Mouse (Mus musculus): Measurements from ENCODE around the gene Pogk. TPM values are rescaled to one million over a fixed set of nuclear protein-coding genes. Genes with fewer than 3 reads are reported as not detected.

The Pogk gene
- total RNA-seq (2021), result 10 to 100 TPM; 29.7 to 36.1 TPM
- long read RNA-seq, experiment 1, full-length matches to known transcripts, result 3 of 5 reads
- long read RNA-seq, experiment 1, partial matches to known transcripts, result 0 of 5 reads
- long read RNA-seq, experiment 1, other reads (novel, unspliced or antisense), result 2 of 5 reads
- long read RNA-seq, experiment 2, full-length matches to known transcripts, result 2 of 3 reads
- long read RNA-seq, experiment 2, partial matches to known transcripts, result 0 of 3 reads
- long read RNA-seq, experiment 2, other reads (novel, unspliced or antisense), result 1 of 3 reads

DNA sequence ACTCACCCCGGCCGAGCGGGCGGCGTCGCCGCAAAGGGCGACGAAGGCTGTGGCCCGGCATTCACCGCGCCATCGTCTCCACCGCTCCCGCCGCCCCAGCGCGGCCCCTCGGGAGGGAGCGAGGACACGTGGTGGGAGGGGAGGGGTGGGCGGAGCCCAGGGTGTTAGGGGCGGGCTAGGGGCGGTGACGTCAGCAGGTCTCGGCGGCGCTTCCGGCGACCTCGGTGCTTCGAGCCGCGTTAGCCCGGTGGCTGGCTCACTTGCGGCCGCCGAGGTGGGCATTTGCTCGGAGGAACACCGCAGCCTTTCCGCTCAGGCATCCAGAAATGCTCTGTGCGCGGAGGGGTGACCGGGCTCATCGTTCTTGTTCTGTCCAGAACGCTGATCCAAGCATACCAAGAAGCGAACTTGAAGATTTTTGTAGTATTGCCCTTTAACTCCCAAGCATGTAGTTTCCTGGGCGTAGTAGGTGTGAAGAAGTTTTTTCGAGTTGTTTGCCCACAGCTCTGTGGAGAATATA, at the start of gene Pogk:
Gene Pogk, minus strand, starts transcription at position 163 of the 520 bp plus-strand sequence.
- peak; percentile 62 to 74 for DNase-seq (ENCODE audit: low spot score in 2 of 2)
- no peak for TF ChIP-seq CTCF (conservative IDR thresholded peaks at IDR 0.05)
- peak within 1 kb of the TSS; percentile 86 for H3K27ac ChIP-seq
- peak within 1 kb of the TSS; percentile 74 for H3K4me3 ChIP-seq

DNA sequence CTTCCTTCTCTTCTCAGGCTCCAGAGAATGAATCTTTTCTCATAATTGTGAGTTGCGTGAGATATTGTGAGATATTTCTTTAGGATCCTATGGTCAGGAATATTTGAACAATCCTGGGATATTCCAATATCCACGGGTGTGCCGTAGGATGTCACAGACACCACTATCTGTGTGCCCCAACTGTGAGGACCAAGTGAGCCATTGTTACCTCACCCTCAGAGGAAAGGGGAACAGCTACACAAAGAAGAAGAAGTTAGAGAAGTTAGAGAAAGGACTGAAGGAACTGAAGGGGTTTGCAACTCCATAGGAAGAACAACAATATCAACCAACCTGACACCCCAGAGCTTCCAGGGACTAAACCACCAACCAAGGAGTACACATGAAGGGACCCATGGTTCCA, 32.3 kb upstream of the Pogk start:
- no peak for DNase-seq (ENCODE audit: low spot score in 2 of 2)
- no peak for TF ChIP-seq CTCF (conservative IDR thresholded peaks at IDR 0.05)
- no peak overlapping the region for H3K27ac ChIP-seq
- no peak overlapping the region for H3K4me3 ChIP-seq

GRCm38 (mm10) chr1:166439426-166439825, 29.8 kb upstream of the Pogk start:
- Histone ChIP-seq H3K27ac (no peak overlapping the region), H3K4me3 (no peak overlapping the region)
- no peak for DNase-seq (ENCODE audit: low spot score in 2 of 2)
- TF ChIP-seq CTCF (conservative IDR thresholded peaks at IDR 0.05), result no peak

DNA sequence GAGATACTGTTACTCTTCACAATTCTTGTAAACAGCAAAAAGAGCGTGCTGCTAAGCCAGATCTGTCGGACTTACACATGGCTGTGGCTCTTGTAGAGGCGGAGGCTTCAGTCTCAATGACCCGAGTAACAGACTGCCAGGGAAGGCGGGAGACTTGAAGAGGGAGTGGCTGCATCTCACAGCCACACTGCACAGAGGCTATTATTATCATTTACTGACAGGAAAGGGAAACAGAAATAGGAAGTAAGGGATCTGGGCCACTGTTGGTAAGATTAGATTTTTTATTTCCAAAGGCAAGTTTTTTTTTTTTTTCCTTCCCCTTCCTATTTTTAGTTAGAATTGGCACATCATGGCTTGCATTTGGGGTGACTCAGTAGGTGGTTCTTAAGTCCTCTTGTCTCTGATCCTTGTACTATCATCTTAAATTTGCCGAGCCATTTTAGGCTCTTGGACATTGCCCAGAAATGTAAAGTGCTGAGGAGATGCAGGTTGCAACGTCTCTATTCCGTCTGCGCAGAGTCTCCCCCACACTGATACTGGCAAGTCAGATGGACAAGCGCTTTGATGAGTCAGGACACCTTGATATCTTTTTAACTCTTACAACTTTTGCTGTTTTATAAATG, 20.3 kb upstream of the Pogk start:
- no peak for TF ChIP-seq CTCF (conservative IDR thresholded peaks at IDR 0.05)
- DNase-seq (ENCODE audit: low spot score in 2 of 2), result no peak
- Histone ChIP-seq H3K4me3 (no peak overlapping the region), H3K27ac (no peak overlapping the region)

DNA sequence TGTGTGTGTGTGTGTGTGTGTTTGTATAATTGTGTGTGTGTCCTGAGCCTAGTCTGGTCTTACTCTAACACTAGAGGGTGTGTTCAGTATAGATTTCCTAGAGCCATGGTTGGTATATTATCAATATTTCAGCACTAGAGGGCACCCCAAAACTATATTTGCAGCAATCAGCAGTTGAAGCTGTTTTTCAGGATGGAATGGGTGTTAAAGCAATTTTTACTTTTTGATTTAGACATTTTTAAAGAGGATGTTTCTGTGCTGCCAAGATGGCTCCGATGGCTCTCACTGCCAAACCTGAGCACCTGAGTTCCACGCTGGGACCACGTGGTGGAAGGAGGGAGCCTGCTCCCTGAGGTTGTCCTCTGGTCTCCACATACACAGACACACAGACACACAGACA, 19.4 kb upstream of the Pogk start:
- Histone ChIP-seq H3K27ac (no peak overlapping the region), H3K4me3 (no peak overlapping the region)
- peak; percentile 74 for TF ChIP-seq CTCF (conservative IDR thresholded peaks at IDR 0.05)
- DNase-seq (ENCODE audit: low spot score in 2 of 2), result peak; percentile 52 to 56

DNA sequence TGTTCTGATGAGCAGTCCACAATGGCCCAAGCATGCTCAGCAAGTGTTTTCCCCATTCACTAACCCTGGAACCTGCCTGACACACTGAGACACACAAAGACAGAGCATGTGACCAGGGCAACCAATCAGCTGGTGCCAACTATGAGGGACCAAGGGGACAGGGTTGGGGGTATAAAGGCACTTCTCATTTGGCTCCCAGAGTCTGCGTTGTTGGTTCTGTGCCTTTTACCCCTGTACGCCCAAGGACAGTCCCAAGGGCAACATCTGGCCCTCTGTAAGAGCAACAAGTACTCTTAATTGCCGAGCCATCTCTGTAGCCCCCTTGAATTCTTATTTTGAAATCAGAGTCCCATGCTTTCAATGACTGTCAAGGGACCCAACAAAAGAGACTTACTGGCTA, 2.6 kb upstream of the Pogk start:
- DNase-seq (ENCODE audit: low spot score in 2 of 2), result no peak
- Histone ChIP-seq H3K27ac (no peak overlapping the region), H3K4me3 (no peak overlapping the region)
- no peak for TF ChIP-seq CTCF (conservative IDR thresholded peaks at IDR 0.05)

- no peak for DNase-seq (ENCODE audit: low spot score in 2 of 2)
- H3K27ac ChIP-seq, result no peak overlapping the region
- no peak overlapping the region for H3K4me3 ChIP-seq
- no peak for TF ChIP-seq CTCF (conservative IDR thresholded peaks at IDR 0.05)
Measured at GRCm38 (mm10) chr1:166411541-166411940, 1.9 kb upstream of the Pogk start.

GRCm38 (mm10) chr1:166409177-166409700, 424 bp downstream of the Pogk start:
- no peak for TF ChIP-seq CTCF (conservative IDR thresholded peaks at IDR 0.05)
- H3K4me3 ChIP-seq, result peak overlapping the region; percentile 74
- peak overlapping the region; percentile 86 for H3K27ac ChIP-seq
- DNase-seq (ENCODE audit: low spot score in 2 of 2), result no peak

DNA sequence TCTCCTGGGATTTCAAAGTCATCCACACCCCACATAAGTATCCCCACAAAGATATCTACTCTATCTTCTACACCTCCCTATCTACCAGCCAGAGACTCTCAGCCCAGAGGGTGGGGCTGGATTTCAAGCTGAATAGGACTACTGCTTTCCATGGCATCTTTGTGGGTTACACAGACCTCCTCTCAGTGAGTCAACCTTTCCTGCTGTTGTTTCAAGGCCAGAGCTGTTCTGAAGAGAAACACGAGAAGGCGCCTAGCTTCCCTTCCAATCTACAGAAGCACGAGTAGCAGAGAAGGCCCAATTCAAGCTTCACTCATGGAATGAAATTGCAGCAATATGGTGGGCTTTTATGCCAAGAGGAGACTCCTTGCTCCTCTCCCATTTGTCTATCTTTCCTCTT, 5.8 kb downstream of the Pogk start:
- no peak for TF ChIP-seq CTCF (conservative IDR thresholded peaks at IDR 0.05)
- H3K27ac ChIP-seq, result no peak overlapping the region
- no peak overlapping the region for H3K4me3 ChIP-seq
- DNase-seq (ENCODE audit: low spot score in 2 of 2), result no peak

DNA sequence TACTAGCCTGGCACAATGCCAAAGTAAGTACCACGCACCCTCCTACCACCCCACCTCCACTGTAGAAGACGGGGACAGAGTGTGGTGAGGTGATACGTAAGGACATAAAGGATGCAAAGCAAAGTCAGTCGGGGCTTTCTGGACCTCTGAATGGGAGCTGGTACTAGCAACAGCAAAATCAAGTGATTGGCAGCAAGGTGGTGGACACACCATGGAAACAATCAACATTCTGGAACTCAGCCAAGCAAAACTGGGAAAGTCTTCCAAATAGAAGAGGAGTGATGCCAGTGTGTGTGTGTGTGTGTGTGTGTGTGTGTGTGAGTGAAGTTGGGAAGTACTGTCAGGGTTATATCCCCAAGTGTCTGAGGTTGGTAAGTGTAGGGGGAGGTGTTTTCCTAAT, 7.7 kb downstream of the Pogk start:
- TF ChIP-seq CTCF (conservative IDR thresholded peaks at IDR 0.05), result no peak
- 0 out of 2 replicates have a peak overlapping the region, but pooled peaks have one; percentile 39 for H3K27ac ChIP-seq

DNA sequence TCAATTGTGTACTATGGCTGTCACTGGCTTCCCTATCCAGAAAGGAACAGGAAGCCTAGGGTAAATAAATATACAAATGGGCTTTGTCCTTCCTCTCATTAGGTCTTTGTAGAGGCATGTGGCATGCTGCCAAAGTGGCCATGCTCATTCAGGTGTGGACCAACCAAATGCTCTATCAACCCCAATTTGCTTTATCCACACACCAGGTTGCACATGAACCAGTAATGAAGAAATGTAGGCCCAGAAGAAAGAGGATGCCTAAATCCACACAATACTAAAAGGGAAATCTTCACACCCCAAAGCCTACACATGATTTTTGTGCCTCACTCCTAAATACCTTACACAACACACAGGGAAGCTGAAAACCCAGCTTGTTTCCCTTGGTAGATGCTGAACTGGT, 8.2 kb downstream of the Pogk start:
- H3K27ac ChIP-seq, result peak overlapping the region; percentile 39; the same call in 1 of the 2 replicates
- TF ChIP-seq CTCF (conservative IDR thresholded peaks at IDR 0.05), result no peak
- no peak overlapping the region for H3K4me3 ChIP-seq
- no peak for DNase-seq (ENCODE audit: low spot score in 2 of 2)

More for the DNA sequence above, 7.7 kb downstream of the Pogk start:
- H3K4me3 ChIP-seq, result no peak overlapping the region
- peak; percentile 42 to 46 for DNase-seq (ENCODE audit: low spot score in 2 of 2)

- TF ChIP-seq CTCF (conservative IDR thresholded peaks at IDR 0.05), result no peak
- Histone ChIP-seq H3K4me3 (no peak overlapping the region), H3K27ac (no peak overlapping the region)
- DNase-seq (ENCODE audit: low spot score in 2 of 2), result no peak
Measured at GRCm38 (mm10) chr1:166396381-166396780, 13.3 kb downstream of the Pogk start.

DNA sequence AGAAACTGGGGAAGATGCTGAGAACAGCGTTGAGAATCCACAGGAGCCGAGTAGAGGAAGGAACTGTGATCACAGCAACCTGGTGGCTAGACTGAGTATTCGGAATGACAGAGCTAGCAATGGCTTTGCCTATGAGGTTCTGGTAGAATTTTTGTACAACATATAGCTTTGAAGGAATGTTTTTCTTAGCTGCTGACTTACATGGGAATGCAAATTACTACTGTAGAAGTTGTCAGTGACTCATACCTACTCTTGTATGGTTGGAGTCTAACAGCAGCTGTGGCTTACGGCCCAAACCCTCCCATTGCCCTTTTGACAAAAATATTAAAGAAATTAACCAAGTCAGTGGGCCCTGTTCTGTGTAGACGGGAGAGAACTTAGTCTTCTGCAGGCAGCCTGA, 14.0 kb downstream of the Pogk start:
- no peak overlapping the region for H3K4me3 ChIP-seq
- no peak for TF ChIP-seq CTCF (conservative IDR thresholded peaks at IDR 0.05)
- H3K27ac ChIP-seq, result no peak overlapping the region
- no peak for DNase-seq (ENCODE audit: low spot score in 2 of 2)
